Mouse (Mus musculus): ENCODE results near the gene Atg4d.
A peak's percentile ranks its signal among the peaks of the same experiment; 100 is the strongest.
"Not testable (repeated sequence)": the region's sequence is repeated elsewhere in the genome, so short reads cannot be mapped to it uniquely, and the experiment has no call there.

The Atg4d gene

GRCm38 (mm10) chr9:21312134-21312533 lies 47.0 kb downstream of the Atg4d start, which contains the start of gene Ap1m2:
Ap1m2 (minus strand) TSS chr9:21312337.
- no peak for DNase-seq (ENCODE audit: low read depth, low spot score)

GRCm38 (mm10) chr9:21313394-21313793 lies 48.3 kb downstream of the Atg4d start:
- peak; percentile 77 for DNase-seq (ENCODE audit: low read depth, low spot score)

GRCm38 (mm10) chr9:21314367-21315140 lies 49.5 kb downstream of the Atg4d start:
- DNase-seq (ENCODE audit: low read depth, low spot score), result no peak

DNA sequence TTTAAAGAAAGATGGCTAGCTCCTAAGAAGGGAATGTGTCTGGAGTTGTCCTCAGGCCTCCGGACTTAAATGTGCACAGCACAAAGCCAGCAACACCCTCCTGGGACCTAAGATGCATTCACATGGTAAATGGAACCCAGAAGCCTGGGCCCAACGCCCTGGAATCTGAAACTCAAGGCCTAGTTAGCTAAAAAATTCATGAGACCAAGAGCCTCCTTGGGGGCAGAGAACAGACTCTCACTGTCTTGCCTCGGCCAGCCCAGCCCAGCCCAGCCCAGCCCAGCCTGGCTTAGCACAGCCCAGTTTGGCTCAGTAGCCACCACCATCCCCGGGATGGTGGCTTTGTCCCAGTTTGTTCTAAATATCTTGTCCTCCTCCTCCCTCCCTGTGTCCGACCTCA lies 50.3 kb downstream of the Atg4d start:
- DNase-seq (ENCODE audit: low read depth, low spot score), result no peak

- no peak for DNase-seq (ENCODE audit: low read depth, low spot score)
Measured at GRCm38 (mm10) chr9:21316696-21317095, 51.6 kb downstream of the Atg4d start.

- no peak for DNase-seq (ENCODE audit: low read depth, low spot score)
Measured at GRCm38 (mm10) chr9:21318792-21319191, 53.7 kb downstream of the Atg4d start.

DNA sequence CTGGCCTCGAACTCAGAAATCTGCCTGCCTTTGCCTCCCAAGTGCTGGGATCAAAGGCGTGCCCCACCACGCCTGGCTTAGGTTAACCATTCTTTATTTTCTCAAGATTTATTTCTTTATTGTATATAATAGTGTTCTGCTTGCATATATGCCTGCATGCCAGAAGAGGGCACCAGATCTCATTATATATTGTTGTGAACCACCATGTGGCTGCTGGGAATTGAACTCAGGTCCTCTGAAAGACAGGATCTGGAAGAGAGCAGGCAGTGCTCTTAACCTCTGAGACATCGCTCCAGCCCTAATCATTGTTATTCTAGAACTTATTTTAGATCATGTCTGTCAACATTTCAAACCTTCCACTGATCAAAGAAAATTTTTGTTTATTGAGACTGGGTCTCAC lies 54.4 kb downstream of the Atg4d start:
- no peak for DNase-seq (ENCODE audit: low read depth, low spot score)

GRCm38 (mm10) chr9:21320280-21320618 lies 55.2 kb downstream of the Atg4d start:
- DNase-seq (ENCODE audit: low read depth, low spot score), result no peak

DNA sequence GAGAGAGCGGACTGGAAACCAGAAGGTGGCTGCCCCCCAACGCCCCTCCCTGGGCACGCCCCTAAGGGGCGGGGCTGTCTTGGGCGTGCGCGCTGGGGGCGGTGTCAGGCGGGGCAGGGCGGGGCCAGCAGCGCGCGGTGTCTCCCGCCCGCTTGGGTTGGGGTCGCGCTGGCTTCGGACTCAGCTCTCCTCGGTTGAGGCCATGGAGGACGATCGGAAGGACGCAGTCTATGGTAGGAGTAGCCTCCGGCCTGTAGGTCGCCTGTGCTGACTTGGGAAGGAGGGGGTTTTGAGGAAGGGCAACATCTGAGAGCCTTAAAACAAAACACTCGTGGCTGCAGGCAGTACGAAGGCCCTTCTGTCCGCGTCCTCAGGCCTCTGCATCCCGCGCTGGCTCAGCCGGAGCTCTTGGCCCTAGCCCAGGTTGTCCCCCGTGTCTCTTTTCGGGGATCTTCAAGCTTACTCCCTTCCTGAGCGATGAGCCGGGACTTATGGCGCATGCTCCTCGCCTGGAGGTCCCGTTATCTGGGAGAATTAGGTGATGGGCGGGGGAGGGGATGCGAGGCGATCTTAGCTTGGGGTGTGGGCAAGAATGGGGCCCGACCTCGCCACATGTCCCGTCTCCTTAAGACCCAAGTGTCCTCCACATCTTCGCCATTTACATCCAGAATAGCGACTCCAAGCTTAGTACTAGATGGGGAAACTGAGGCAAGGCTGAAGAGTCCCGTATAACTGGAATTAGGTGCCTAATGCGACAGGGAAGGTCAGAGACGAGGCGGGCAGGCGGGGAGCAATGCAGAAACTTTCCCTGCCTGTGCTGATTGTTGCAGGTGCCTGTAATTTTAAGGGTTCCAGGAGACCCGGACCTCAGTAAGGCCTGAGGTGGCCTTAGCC lies 55.8 kb downstream of the Atg4d start, which contains the start of gene Slc44a2:
TSS of gene Slc44a2 (plus strand) at position 80 of the 894 bp plus-strand sequence.
- DNase-seq (ENCODE audit: low read depth, low spot score), result peak; percentile 76

- DNase-seq (ENCODE audit: low read depth, low spot score), result no peak
Measured at GRCm38 (mm10) chr9:21321513-21321835, 56.4 kb downstream of the Atg4d start.

DNA sequence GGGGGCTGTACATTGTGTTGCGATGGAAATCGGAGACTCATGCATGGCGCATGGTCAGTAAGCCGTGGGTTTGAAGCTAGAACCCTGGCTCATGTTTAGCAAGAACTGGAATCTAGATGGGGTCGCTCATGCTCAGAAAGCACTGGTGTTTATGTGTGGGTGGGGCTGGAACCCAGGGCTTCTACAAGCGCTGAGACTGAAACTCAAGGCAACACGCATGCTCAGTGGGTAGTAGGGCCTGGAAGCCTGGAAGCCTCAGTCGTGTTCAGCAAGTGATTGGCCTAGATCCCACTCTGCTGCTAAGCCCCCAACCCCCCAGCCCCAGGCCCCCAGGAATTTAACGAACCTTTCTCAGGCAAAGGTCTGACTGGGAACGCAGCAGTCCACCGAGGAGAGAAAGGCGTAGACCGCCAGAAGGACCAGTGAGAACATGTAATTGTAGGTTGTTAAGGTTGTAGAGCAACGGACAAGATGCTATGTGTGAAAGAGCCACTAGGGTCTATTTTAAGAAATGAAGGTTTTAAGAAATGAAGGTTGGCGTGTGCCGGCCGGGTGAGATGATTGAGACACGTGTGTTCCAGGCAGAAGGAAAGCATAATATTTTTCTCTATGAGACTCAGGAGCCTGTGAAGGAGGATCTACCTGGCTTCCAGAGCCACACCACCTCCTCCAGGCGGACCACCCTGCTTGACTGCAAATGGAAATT lies 57.3 kb downstream of the Atg4d start:
- no peak for DNase-seq (ENCODE audit: low read depth, low spot score)

- DNase-seq (ENCODE audit: low read depth, low spot score), result not testable (repeated sequence)
Measured at GRCm38 (mm10) chr9:21322917-21323297, 57.8 kb downstream of the Atg4d start.

DNA sequence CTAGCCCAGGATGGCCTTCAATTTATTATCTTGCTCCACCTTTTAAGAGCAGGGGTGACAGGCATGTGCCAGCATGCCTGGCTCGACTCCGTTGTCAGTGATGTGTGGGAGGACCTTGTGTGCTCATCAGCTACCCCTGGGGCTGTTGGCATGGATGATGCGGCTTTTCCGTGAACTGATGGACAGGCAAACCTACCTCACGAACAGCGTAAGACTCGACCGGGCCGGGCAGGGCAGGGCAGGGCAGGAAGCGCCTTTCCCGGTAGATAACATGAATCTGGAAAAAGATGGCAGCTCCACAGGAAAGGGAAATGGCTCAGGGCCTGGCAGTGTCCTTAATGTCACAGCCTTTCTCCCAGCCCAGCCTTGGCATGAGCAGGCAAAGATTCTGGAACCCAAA lies 59.2 kb downstream of the Atg4d start:
- no peak for DNase-seq (ENCODE audit: low read depth, low spot score)

All from embryo, embryonic 11.5 days (tissue).